Mouse (Mus musculus): ENCODE measurements around the gene Efcab12. TPM values are rescaled to one million over a fixed set of nuclear protein-coding genes. Genes with fewer than 3 reads are reported as not detected.

Efcab12 gene
- polyA plus RNA-seq, 1 experiment from 2014 or later = 2.3 TPM

DNA sequence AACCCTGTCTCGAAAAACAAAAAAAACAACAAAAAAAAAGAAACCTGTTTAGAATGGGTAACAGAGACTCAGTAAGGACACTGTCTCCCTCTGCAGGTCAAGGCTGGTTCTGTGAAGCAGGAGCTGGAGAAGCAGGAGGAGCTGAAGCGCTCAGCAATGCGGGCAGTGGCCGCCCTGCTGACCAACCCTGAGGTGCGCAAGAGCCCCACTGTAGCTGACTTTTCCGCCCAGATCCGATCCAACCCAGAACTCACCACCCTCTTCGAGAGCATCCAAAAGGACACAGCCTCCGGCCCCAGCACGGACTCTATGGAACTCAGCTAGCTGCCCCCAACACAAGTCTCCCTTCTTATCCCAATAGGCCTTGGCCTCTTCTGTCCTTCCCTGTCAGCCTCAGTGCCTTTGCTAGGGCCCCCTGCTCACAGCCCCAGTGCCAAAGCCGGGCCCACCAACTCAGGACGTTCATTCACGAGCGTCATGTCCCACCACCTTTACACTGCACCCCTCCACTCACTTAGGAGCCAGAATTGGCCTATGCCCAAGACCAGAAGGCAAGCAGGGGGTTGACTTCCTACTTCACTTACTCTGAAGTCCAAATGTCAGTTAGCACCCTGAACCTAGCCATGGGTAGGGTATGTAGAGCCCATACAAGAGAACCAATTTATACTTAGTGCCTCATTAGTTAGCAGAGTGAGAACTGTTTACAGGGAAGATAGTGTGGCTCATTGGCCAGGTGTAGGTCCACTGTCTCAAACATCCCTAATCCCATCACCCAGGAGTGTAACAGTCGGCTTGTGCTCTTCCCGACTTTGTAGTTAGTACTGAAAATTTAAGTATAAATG, 34.5 kb downstream of the Efcab12 start:
- H3K36me3 ChIP-seq = peaks cover 90% of the 10 kb centered on the region
- H3K4me3 ChIP-seq = no peak overlapping the region
- DNase-seq (ENCODE audit: low spot score) = peak; percentile 72

DNA sequence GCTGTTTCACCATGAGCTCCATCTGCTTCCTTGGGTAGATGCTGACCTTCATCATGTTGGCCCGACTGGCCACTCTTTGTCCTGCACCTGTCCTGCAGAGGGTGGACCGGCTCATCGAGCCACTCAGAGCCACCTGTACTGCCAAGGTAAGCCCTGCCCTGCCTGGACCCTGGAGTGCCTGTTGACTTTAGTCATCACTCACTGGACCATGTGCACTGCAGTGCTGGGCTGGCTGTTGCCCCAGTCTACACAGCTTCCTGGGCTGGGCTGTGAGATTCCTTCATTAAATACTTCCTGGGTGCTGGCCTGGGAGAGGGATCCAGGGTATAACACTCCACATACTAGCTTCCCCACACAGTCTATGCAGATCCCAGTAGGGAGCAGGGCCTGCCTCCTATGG, 36.4 kb downstream of the Efcab12 start:
- H3K36me3 ChIP-seq = peaks cover 99% of the 10 kb centered on the region
- 99% methylated on average over 3 of the region's 3 CpGs for WGBS
- H3K27ac ChIP-seq = no peak overlapping the region
- no peak for DNase-seq (ENCODE audit: low spot score)
- no peaks in the 10 kb centered on the region for H3K9me3 ChIP-seq
- H3K27me3 ChIP-seq (ENCODE audit: insufficient read depth, poor library complexity, severe bottlenecking) = no peaks in the 10 kb centered on the region
- H3K4me3 ChIP-seq = no peak overlapping the region
- peaks cover 10% of the 10 kb centered on the region for H3K4me1 ChIP-seq (replicated peaks)

More for the DNA sequence above, 34.5 kb downstream of the Efcab12 start:
- H3K9me3 ChIP-seq = no peaks in the 10 kb centered on the region
- H3K27me3 ChIP-seq (ENCODE audit: insufficient read depth, poor library complexity, severe bottlenecking) = no peaks in the 10 kb centered on the region
- WGBS = 50% methylated on average over 16 of the region's 16 CpGs
- H3K27ac ChIP-seq = no peak overlapping the region
- H3K4me1 ChIP-seq (replicated peaks) = peaks cover 19% of the 10 kb centered on the region

DNA sequence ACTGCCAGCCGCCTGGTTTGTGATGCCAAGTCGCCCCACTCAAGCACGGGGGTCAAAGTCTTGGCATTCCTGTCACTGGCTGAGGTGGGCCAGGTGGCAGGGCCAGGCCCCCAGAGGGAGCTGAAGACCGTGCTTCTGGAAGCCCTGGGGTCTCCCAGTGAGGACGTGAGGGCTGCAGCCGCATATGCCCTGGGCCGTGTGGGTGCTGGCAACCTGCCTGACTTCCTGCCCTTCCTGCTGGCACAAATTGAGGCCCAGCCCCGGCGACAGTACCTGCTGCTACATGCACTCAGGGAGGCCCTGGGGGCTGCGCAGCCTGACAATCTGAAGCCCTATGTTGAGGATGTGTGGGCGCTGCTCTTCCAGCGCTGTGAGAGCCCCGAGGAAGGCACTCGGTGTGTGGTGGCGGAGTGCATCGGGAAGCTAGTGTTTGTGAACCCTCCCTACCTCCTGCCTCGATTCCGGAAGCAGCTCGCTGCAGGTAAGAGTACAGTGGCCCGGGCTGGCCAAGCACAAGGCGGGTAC, 45.5 kb downstream of the Efcab12 start:
- H3K4me3 ChIP-seq = no peak overlapping the region
- peaks cover 100% of the 10 kb centered on the region for H3K36me3 ChIP-seq
- no peaks in the 10 kb centered on the region for H3K9me3 ChIP-seq
- H3K4me1 ChIP-seq (replicated peaks) = no peaks in the 10 kb centered on the region
- 93% methylated on average over 21 of the region's 21 CpGs for WGBS
- DNase-seq (ENCODE audit: low spot score) = no peak
- H3K27ac ChIP-seq = no peak overlapping the region
- no peaks in the 10 kb centered on the region for H3K27me3 ChIP-seq (ENCODE audit: insufficient read depth, poor library complexity, severe bottlenecking)

DNA sequence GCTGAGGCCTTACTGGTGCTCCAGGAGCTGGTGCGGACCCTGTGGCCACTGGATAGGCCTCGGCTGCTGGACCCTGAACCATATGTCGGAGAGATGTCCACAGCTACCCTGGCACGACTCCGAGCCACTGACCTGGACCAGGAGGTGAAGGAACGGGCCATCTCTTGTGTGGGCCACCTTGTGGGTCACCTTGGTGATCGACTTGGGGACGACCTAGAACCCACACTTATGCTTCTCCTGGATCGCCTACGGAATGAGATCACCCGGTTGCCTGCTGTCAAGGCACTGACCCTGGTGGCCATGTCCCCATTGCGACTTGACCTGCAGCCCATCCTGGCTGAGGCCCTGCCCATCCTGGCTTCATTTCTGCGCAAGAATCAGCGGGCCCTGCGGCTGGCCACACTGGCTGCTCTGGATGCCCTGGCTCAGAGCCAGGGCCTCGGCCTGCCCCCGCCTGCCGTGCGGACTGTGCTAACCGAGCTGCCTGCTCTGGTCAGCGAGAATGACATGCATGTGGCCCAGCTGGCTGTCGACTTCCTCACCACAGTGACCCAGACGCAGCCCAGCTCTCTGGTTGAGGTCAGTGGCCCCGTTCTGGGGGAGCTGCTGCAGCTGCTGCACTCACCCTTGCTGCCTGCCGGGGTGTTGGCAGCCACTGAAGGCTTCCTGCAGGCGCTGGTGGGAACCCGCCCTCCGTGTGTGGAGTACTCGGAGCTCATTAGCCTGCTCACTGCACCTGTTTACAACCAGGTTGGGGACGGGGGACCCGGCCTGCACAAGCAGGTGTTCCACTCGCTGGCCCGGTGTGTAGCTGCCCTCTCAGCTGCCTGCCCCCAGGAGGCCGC, 46.1 kb downstream of the Efcab12 start:
- WGBS = 91% methylated on average over 34 of the region's 34 CpGs

DNA sequence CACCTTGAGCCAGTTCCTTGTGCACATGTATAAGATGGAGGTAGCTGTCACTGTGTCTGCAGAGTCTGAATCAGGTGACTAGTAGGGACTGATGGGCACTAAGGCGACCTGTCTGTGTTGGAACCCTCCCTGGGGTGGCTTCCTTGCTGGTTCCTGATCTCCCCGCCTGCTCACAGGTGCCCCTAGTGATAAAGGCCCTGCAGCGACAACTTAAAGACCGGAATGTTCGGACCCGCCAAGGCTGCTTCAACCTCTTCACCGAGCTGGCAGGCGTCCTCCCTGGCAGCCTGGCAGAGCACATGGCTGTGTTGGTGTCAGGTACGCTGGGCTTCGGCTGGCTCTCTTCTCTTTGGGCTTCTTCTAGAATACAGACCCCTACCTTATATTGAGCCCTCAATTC, 47.2 kb downstream of the Efcab12 start:
- WGBS = 87% methylated on average over 10 of the region's 10 CpGs
- Histone ChIP-seq H3K36me3 (peaks cover 100% of the 10 kb centered on the region), H3K27me3 (ENCODE audit: insufficient read depth, poor library complexity, severe bottlenecking) (no peaks in the 10 kb centered on the region), H3K4me3 (no peak overlapping the region), H3K9me3 (no peaks in the 10 kb centered on the region), H3K4me1 (replicated peaks) (no peaks in the 10 kb centered on the region), H3K27ac (no peak overlapping the region)
- no peak for DNase-seq (ENCODE audit: low spot score)

More for the DNA sequence above, 46.1 kb downstream of the Efcab12 start:
- no peaks in the 10 kb centered on the region for H3K4me1 ChIP-seq (replicated peaks)
- H3K36me3 ChIP-seq = peaks cover 100% of the 10 kb centered on the region
- no peak overlapping the region for H3K4me3 ChIP-seq
- H3K27ac ChIP-seq = no peak overlapping the region
- H3K27me3 ChIP-seq (ENCODE audit: insufficient read depth, poor library complexity, severe bottlenecking) = no peaks in the 10 kb centered on the region
- DNase-seq (ENCODE audit: low spot score) = no peak
- no peaks in the 10 kb centered on the region for H3K9me3 ChIP-seq

DNA sequence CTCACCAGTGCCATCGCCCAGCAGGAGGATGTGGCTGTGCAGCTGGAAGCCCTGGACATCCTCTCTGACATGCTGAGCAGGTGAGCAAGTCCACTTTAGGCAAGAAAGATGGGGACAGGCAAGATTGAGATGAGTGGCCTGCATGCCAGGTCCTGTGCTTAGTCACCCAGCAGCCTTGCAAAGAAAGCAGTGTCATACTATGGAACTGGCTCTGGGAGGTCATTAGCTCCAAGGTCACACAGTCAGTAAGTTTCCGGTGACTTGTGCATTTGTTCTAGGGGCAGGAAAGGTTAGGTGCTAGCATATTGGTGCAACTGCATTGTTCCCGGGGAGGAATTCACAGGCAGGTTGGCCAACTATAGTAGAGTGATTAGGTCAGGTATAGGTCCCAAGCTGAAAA, 55.4 kb downstream of the Efcab12 start:
- peaks cover 96% of the 10 kb centered on the region for H3K36me3 ChIP-seq
- no peaks in the 10 kb centered on the region for H3K4me1 ChIP-seq (replicated peaks)
- no peaks in the 10 kb centered on the region for H3K27me3 ChIP-seq (ENCODE audit: insufficient read depth, poor library complexity, severe bottlenecking)
- no peak for DNase-seq (ENCODE audit: low spot score)
- H3K9me3 ChIP-seq = no peaks in the 10 kb centered on the region
- no peak overlapping the region for H3K4me3 ChIP-seq
- 93% methylated on average over 3 of the region's 3 CpGs for WGBS
- no peak overlapping the region for H3K27ac ChIP-seq

DNA sequence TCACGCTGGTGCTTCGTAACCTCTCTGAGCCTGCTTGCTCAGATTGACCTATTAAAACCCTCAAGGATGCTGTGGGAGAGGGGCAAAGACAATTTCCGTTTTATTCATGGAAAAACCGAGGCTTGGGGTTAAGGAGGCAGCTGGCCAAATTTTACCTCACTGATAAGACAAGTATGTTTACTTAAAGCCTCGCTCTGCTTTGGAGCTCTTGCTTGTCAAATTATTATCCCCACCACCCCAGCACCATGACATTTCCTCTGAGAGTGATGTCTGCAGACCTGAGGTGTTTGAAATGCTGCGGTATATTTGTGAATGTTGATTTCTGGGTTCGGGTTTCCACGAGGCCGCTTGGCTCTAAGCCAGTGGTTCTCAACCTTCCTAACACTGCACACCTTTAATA, 61.8 kb downstream of the Efcab12 start:
- peak overlapping the region; percentile 91 for H3K4me3 ChIP-seq
- H3K9me3 ChIP-seq = no peaks in the 10 kb centered on the region
- peak overlapping the region; percentile 98 for H3K27ac ChIP-seq
- 81% methylated on average over 9 of the region's 9 CpGs for WGBS
- no peak for DNase-seq (ENCODE audit: low spot score)
- H3K36me3 ChIP-seq = peaks cover 37% of the 10 kb centered on the region
- peaks cover 32% of the 10 kb centered on the region for H3K4me1 ChIP-seq (replicated peaks)
- H3K27me3 ChIP-seq (ENCODE audit: insufficient read depth, poor library complexity, severe bottlenecking) = no peaks in the 10 kb centered on the region

DNA sequence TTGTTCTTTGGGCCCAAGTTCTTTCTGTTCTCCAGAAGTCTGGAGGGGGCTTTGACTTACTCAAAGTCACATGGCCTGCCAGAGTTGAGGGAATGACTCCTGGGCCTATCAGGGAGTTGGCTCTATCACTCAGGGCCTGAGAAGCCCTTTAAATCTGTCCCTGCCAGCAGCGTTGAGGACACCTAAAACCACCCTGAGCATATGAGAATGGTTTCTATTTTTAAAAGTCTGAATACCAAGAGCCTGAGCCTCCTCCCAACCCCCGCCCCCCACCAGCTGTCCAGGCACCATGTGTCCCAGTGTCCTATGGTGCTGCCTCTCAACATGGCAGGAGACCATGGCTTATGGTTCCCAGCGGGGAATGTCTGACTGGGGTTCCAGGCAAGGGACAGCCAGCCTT, 62.4 kb downstream of the Efcab12 start:
- H3K4me3 ChIP-seq = peak overlapping the region; percentile 91
- WGBS = 64% methylated on average over 3 of the region's 3 CpGs
- no peaks in the 10 kb centered on the region for H3K27me3 ChIP-seq (ENCODE audit: insufficient read depth, poor library complexity, severe bottlenecking)
- no peaks in the 10 kb centered on the region for H3K9me3 ChIP-seq
- peak; percentile 16 for DNase-seq (ENCODE audit: low spot score)
- peaks cover 32% of the 10 kb centered on the region for H3K36me3 ChIP-seq
- peaks cover 32% of the 10 kb centered on the region for H3K4me1 ChIP-seq (replicated peaks)
- peak overlapping the region; percentile 98 for H3K27ac ChIP-seq

DNA sequence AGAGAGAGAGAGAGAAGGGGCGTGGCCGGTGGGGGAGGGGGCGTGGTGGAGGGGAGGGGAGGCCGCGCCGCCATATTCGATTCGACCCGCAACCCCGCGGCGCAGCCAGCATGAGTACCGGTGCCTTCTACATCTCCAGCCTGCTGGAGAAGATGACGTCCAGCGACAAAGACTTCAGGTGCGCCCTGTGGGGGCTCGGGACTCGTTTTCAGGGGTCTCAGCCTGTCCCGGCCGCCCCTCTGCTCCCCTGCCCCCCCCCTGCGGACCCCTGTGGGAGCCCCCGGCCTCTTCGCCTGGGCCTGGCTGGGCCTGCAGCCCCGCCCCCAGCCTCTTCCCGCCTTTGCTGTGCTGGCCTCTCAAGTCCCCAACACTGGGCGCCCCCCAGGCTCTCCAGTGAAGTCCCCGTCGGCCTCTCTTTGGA, 63.7 kb downstream of the Efcab12 start, which contains the start of gene Cand2:
Gene Cand2 (plus strand): TSS at position 38 of the 421 bp plus-strand sequence.
- peaks cover 32% of the 10 kb centered on the region for H3K4me1 ChIP-seq (replicated peaks)
- no peaks in the 10 kb centered on the region for H3K27me3 ChIP-seq (ENCODE audit: insufficient read depth, poor library complexity, severe bottlenecking)
- peaks cover 19% of the 10 kb centered on the region for H3K36me3 ChIP-seq
- H3K27ac ChIP-seq = peak within 1 kb of the TSS; percentile 98
- under 1% methylated on average over 26 of the region's 28 CpGs for WGBS
- peak within 1 kb of the TSS; percentile 91 for H3K4me3 ChIP-seq
- peak; percentile 82 for DNase-seq (ENCODE audit: low spot score)
- no peaks in the 10 kb centered on the region for H3K9me3 ChIP-seq

DNA sequence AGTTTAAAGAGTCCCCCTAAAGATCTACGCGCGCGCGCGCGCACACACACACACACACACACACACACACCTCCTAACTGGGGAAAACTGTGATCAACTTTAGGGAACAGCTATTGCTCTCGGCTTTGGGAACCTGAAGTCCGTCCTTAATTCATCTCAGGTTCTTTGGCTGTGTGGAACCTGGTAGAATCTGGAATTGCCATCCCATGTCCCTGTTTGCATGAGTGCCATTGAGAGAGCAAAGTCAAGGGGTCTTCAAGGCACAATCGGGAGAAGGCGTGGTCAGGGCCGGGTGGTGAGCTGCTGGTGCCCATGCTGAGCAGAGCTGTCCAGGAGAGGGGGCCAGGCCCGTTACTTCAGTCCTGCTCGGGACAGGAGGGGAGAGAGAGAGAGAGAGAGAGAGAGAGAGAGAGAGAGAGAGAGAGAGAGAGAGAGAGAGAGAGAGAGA, 64.2 kb downstream of the Efcab12 start:
- H3K27ac ChIP-seq = peak overlapping the region; percentile 98
- peaks cover 13% of the 10 kb centered on the region for H3K36me3 ChIP-seq
- peak overlapping the region; percentile 91 for H3K4me3 ChIP-seq
- H3K9me3 ChIP-seq = no peaks in the 10 kb centered on the region
- peaks cover 32% of the 10 kb centered on the region for H3K4me1 ChIP-seq (replicated peaks)
- DNase-seq (ENCODE audit: low spot score) = peak; percentile 81
- no peaks in the 10 kb centered on the region for H3K27me3 ChIP-seq (ENCODE audit: insufficient read depth, poor library complexity, severe bottlenecking)
- WGBS = 2% methylated on average over 14 of the region's 14 CpGs

DNA sequence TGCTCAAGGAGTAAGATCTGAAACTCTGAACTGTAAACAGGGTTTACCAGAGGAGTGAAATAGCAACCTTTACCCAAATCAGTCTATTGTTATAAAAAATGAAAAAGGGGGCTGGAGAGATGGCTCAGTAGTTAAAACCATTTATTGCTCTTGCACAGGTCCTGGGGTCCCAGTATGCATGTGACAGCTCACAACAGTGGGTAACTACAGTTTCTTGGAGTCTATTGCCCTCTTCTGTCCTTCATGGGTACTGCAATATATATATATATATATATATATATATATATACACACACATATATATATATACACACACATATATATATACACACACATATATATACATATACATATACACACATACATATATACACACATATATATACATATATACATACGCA, 65.6 kb downstream of the Efcab12 start:
- WGBS = 93% methylated on average over 1 of the region's 1 CpGs
- H3K9me3 ChIP-seq = no peaks in the 10 kb centered on the region
- peaks cover 3% of the 10 kb centered on the region; the same call in 1 of the 2 replicates for H3K36me3 ChIP-seq
- H3K4me3 ChIP-seq = no peak overlapping the region
- DNase-seq (ENCODE audit: low spot score) = no peak
- peaks cover 33% of the 10 kb centered on the region for H3K4me1 ChIP-seq (replicated peaks)
- H3K27ac ChIP-seq = no peak overlapping the region
- no peaks in the 10 kb centered on the region for H3K27me3 ChIP-seq (ENCODE audit: insufficient read depth, poor library complexity, severe bottlenecking)

DNA sequence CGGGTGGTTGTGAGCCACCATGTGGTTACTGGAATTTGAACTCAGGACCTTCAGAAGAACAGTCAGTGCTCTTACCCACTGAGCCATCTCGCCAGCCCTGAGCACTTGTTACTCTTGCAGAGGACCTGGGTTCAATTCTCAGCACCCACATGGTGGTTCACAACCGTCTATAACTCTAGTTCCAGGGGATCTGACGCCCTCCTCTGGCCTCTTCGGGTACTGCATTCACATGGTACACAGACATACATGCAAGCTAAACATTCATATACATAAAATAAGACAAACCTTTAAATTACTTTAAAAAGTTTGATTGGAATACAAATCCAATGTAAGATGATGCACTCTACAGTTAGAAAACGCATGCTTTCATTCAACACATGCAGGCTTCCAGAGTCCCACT, 66.0 kb downstream of the Efcab12 start:
- 80% methylated on average over 6 of the region's 6 CpGs for whole genome bisulfite sequencing
- H3K9me3 ChIP-seq = no peaks in the 10 kb centered on the region
- no peaks in the 10 kb centered on the region for H3K27me3 ChIP-seq (ENCODE audit: insufficient read depth, poor library complexity, severe bottlenecking)
- no peaks in the 10 kb centered on the region; the same call in 1 of the 2 replicates for H3K36me3 ChIP-seq
- H3K27ac ChIP-seq = no peak overlapping the region
- DNase-seq (ENCODE audit: low spot score) = no peak
- H3K4me1 ChIP-seq (replicated peaks) = peaks cover 37% of the 10 kb centered on the region
- H3K4me3 ChIP-seq = no peak overlapping the region

Measured in hindbrain, embryonic 10.5 days (tissue).